Mouse (Mus musculus) thymus, adult 2 months (tissue): ENCODE data around the gene Isoc2a.

Experiments
- CTCF ChIP-seq: fragments of 200-500 bp; IDR thresholded peaks from 2 replicates; pipeline ENCODE4 v1.5.1; 2012; ENCODE audit warnings: mild to moderate bottlenecking, control low read depth, low read length, moderate library complexity, borderline replicate concordance; ENCODE audit not compliant: control insufficient read depth, poor library complexity, insufficient read depth; ENCODE audit errors: extremely low read depth
- POLR2A ChIP-seq: fragments of 200-500 bp; IDR thresholded peaks from 2 replicates; pipeline ENCODE4 v1.6.1; 2012; ENCODE audit warnings: mild to moderate bottlenecking, low read length, control low read depth, moderate library complexity; ENCODE audit not compliant: control insufficient read depth, poor library complexity, insufficient read depth; ENCODE audit errors: extremely low read depth

GRCm38 (mm10) chr7:4877226-4877625 lies 273 bp downstream of the Isoc2a start:
- TF ChIP-seq CTCF (no peak), POLR2A (no peak; the same call in 1 of the 2 replicates)
